Mouse (Mus musculus) CD4-positive, CD25-positive, alpha-beta regulatory T cell, adult 4 months (primary cell): ENCODE measurements around the gene Tspan32. TPM values are rescaled to one million over a fixed set of nuclear protein-coding genes. Genes with fewer than 3 reads are reported as not detected.

Experiments used
- ATAC-seq: one replicate; pipeline ENCODE4 v1.8.0; 2017
- polyA plus RNA-seq, 2 experiments: library from polyadenylated mRNA; unstranded; fragments of 100-300 nt; shearing (Covaris generic); gene quantifications; one replicate each; pipeline ENCODE4 v1.2.1; 2017

Tspan32 gene
- polyA plus RNA-seq, 2 experiments from 2014 or later, result 672 to 754 TPM

DNA sequence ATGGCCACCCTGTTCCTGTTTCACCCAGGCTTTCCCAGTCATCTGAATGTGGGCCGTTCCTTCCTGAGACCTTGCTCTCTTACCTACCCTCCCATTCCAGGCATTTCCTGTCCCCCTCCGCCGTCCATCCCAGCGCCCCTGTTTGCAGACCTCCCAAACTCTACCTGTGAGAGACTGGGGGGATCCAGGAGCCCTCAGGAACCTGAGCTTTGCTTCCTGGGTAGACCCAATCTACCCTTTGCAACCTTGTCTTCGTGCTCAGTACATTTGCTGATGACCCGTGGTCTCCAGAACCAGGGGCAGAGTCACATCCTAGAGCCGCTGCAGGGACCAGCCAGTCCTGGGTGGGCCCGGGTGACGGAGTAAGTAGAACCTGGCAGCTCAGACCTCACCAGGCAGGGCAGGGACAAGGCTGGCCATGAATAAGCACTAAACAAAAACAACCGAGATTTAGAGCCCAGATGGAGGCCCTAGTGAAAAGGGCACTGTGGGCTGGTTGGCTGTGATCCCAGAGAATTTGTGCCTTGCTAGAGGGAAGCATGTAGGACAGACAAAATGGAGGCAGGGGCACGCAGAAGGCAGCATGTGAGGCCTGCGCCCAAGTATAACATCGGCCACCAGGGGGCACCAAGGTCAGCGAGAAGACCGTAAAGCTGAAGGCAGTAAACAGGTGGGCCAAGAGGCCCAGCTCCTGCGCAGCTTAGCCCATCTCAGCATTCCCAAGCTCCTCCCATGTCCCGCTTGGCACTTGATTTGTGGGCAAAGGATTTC is 2.9 kb downstream of the Tspan32 start:
- ATAC-seq, result peak; percentile 50

- peak; percentile 64 for ATAC-seq
Observed at GRCm38 (mm10) chr7:143008370-143008926, 3.6 kb downstream of the Tspan32 start.

- no peak for ATAC-seq
Observed at GRCm38 (mm10) chr7:143008996-143009665, 4.3 kb downstream of the Tspan32 start.

DNA sequence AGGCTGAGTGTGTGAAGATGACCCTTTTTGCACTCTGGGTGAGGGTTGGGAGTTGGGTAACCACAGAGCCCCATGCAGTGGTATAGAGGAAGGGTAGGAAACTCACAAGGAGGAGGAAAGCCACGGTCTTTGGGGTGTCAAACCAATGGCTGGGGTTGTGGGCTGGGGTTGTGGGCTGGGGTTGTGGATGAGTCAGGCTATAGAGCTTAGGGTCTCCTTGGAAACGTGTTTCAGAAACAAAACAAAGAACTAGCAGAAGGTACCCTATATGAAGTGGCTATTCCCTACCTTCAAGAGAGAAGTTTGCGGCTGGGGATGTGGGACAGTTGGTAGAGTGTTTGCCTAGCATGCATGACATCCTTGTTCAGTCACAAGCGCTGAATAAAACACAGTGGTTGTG is 5.2 kb downstream of the Tspan32 start:
- ATAC-seq, result no peak

- ATAC-seq, result no peak
Observed at GRCm38 (mm10) chr7:143011226-143011625, 6.4 kb downstream of the Tspan32 start.

GRCm38 (mm10) chr7:143012230-143012875 is 7.5 kb downstream of the Tspan32 start:
- no peak for ATAC-seq

GRCm38 (mm10) chr7:143013420-143014178 is 8.8 kb downstream of the Tspan32 start:
- ATAC-seq, result no peak

GRCm38 (mm10) chr7:143014862-143015659 is 10.2 kb downstream of the Tspan32 start:
- ATAC-seq, result no peak

DNA sequence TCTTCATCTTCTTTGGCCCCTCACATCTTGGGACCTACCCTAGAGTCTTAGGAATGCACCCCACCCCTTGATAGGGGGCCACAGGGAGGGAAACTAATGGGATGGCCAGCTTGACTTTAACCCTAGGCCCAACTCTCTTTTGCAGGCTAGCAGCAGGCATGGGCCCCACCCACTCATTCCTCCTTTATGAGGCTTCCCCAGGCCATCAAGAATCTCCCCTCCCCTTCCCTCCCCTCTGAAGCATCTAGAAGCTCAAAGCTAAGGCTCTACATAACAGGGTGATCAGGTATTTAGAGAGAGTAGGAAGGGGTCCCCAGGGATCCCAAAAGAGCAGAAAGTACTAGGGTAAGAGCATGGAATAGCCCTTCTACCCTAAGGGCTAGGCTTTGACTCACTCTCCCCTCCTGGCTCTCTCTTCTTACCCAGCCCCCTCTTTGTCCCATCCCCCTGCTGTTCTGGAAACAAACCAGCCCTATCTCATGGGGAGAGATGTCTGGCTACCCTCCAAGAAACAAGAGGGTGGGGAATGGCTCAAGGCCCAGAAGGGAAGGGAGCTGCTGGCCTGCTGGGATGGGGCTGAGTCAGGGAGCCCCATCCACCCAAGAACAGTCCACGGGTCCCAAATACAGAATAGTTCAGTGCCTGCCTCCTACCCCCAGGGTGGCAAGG is 11.0 kb downstream of the Tspan32 start:
- no peak for ATAC-seq

DNA sequence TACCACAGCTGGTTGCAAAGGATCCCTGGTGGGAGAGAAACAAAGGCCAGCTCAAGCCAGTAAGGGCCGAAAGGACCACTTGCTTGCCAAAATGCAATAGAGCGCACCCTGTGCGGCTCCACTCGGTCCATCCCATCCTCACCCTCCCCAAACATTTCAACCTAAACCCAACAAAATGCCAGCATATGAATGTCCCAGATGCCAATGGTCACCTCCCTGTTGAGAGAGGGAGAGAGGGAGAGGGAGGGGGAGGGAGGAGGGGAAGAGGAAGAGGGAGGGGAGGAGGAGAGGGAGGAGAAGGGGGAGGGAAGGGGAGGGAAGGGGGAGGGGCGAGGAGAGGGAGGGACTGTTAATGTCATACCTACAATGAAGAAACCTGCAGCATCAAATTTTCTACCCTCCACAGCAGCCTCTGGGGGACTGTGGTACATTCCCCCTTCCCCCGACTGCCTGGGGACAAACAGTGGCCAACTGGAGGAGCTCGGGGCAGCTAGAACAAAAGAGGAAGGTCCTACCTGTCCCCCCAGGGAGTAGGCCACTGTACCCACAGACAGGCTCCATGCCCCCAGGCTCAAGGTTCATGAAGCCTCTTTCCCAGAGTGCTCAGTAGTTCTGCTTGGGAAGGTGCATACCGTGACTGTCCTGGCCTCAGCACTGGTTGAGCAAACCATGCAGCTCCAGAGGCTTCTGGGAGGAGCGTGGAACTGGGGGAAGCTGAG is 11.7 kb downstream of the Tspan32 start:
- ATAC-seq, result no peak

- no peak for ATAC-seq
Observed at GRCm38 (mm10) chr7:143017181-143017580, 12.3 kb downstream of the Tspan32 start.

DNA sequence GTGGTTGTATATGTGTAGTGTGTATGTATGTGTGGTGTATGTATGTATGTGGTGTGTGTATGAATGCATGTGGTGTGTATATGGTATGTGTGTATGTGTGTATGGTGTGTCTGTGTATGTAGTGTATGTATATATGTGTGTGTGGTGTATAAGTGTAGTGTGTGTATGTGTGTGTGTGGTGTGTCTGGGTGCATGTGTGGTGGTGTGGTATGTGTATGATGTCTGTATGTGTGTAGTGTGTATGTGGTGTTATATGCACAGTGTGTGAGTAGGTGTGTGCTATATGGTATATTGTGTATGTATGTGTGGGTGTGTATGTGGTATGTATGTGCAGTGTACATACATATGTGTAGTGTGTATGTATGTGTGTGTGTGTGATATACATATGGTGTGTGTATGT is 15.2 kb downstream of the Tspan32 start:
- no peak for ATAC-seq

DNA sequence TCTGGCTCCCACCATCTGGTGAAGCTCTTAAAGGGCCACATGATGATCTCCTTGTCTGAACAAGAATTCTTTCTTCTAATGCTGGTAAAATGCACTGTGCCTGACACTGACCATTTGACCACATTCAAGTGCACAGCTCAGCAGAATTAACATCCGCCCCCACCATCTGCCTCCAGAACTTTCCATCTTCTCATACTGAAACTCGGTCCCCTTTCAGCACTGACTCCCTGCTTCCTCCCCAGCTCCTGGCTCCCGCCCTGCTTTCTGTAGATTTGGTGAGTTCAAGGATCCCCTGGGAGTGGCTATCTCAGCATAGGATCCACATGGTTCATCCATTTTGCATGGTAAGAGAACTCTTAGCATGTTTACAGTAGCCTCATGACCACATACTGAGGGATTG is 15.9 kb downstream of the Tspan32 start:
- ATAC-seq, result no peak

- ATAC-seq, result peak; percentile 76
Observed at GRCm38 (mm10) chr7:143021356-143022164, 16.7 kb downstream of the Tspan32 start.

DNA sequence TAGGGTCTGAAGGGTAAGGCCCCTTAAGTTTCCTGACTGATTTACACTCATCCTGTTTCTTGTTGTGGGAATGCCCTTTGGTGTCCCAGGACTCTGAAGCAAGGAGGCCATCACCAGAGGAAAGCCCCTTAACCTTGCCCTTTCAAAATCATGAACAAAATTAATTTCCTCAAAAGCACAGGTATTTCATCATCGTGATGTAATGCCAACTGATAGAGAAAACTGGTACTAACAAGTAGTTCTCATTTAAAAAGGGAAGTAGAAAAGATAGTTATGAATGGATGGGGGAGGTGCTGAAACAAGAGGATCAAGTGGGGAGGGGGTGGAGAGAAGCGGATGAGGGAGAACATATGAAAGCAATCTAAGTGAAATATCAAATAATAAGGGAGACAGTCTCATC is 18.7 kb downstream of the Tspan32 start:
- no peak for ATAC-seq

GRCm38 (mm10) chr7:143024293-143024692 is 19.4 kb downstream of the Tspan32 start:
- ATAC-seq, result no peak

- no peak for ATAC-seq
Observed at GRCm38 (mm10) chr7:143025496-143025895, 20.6 kb downstream of the Tspan32 start.

DNA sequence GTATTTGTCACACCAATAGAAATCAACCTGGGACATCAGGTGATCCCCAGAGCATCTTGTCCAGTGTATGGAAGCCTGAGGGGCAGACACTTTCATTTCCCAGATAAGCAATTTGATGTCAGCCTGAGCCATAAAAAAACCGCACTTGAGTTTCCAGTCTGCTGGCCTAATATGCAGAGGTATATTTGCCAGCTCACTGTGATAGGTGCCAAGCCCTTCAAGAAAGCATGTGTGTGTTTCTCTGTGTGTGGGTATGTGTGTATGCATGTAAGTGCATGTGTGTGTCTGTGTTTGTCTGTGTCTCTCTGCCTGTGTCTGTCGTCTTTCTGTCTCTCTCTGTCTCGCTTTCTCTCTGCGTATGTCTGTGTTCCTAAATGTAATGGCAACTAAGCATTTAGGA is 22.4 kb downstream of the Tspan32 start:
- ATAC-seq, result no peak

DNA sequence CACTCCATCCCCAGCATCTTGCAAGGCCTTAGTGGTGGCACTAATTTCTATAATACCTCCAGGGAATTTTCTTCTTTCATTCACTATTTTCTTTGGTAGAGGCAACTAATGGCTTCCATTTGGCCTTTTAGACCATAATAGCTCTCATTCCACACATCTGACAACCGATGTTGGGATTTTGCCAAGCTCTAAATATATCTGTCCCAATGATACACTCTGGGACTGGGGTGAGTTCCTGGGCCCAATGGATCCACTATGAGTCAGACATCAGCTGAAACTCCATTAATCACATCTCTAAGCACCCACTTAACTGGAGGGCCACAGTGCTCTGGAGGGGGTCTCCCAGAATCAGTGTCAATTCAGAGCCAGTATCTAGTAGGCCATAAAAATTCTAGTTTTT is 27.0 kb downstream of the Tspan32 start:
- no peak for ATAC-seq

GRCm38 (mm10) chr7:143033581-143033980 is 28.7 kb downstream of the Tspan32 start:
- no peak for ATAC-seq
